Mouse (Mus musculus) cortical plate, adult 2 months (tissue): ENCODE results near the gene Ssr4. TPM values are rescaled to one million over a fixed set of nuclear protein-coding genes. Genes with fewer than 3 reads are reported as not detected.
A peak's percentile ranks its signal among the peaks of the same experiment; 100 is the strongest.

ENCODE experiments used
- H3K27ac ChIP-seq: fragments of 200-500 bp; 2 replicates; pipeline ENCODE4 v1.5.1; 2012; ENCODE audit warnings: low read length, control low read depth, inconsistent platforms; ENCODE audit not compliant: insufficient read depth
- H3K4me1 ChIP-seq: fragments of 200-500 bp; 2 replicates; pipeline ENCODE4 v1.6.1; 2011; ENCODE audit warnings: low read length; ENCODE audit not compliant: control insufficient read depth, insufficient read depth
- H3K4me3 ChIP-seq: fragments of 200-500 bp; 2 replicates; pipeline ENCODE4 v1.5.1; 2011; ENCODE audit warnings: mild to moderate bottlenecking, low read length, control low read depth; ENCODE audit not compliant: insufficient read depth
- CTCF ChIP-seq: fragments of 200-500 bp; IDR thresholded peaks from 2 replicates; pipeline ENCODE4 v1.5.1; 2011; ENCODE audit warnings: mild to moderate bottlenecking, control low read depth, low read length; ENCODE audit not compliant: insufficient read depth; ENCODE audit errors: extremely low read depth
- POLR2A ChIP-seq: fragments of 200-500 bp; IDR thresholded peaks from 2 replicates; pipeline ENCODE4 v1.6.1; 2011; ENCODE audit warnings: mild to moderate bottlenecking, low read length, control low read depth; ENCODE audit not compliant: insufficient read depth; ENCODE audit errors: extremely low read depth
- polyA plus RNA-seq: library from polyadenylated mRNA; depleted of rRNA; stranded (reverse); fragments of >200 nt; gene quantifications from 2 replicates; pipeline ENCODE4 v1.2.3, GENCODE M21; 2012; rRNA removed

Ssr4 gene
- polyA plus RNA-seq, 1 experiment, result 148 TPM

- TF ChIP-seq CTCF (no peak), POLR2A (no peak)
- Histone ChIP-seq H3K4me3 (no peak overlapping the region), H3K4me1 (no peaks in the 10 kb centered on the region; the same call in 1 of the 2 replicates), H3K27ac (no peak overlapping the region)
Measured at GRCm38 (mm10) chrX:73805814-73806213, 19.0 kb downstream of the Ssr4 start.

DNA sequence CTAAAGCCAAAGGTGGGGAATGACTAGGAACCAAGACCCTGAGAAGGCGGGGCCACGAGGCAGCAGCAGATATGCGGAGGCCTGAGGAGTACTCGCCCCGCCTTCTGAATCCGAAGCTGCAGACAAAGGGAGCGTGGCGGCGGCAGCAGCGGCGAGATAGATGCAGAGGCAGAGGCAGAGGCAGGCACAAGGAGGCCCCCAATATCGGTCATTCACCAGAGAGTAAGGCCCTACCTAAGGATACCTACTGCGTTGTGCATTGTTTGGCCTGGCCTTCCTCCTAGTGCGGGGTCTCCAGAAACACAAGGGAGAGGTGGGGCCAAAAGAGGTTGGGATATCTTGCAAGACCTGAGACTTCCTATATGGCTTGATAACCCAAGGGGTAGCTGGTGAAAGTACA is 28.2 kb downstream of the Ssr4 start:
- no peak overlapping the region for H3K4me3 ChIP-seq

DNA sequence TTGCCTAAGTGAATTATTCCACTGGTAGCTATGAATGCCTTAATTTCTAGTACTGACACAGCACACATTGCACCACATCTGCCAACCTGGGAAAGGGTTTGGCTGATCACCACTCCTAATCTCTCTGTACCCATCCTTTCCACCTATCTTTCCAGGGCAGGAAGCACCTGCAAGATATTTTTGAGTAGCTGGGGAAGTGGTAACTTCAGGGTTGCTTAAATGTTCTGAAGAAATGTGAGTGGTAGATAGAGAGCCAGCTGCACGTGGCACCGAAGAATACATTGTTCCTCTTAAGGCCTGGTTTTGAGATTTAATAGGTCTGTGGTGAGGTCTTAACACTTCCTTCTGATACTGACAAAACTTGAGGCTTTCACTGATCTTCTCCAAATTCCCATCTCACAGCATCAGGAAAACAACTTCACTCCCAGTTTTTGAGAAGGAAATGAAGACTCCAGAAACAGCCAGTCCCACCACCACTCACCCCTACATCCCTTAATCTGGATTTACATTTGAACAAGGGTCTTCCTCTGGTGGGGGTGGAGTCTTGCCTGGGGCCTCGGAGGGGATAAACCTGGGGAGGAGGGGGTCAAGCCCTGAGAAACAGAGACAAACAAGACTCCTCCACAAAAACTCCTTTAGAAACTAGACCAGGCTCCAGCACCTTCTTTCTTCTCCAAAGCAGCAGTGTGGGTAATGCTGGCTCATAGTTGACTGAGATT is 29.9 kb downstream of the Ssr4 start:
- TF ChIP-seq CTCF (no peak), POLR2A (no peak)
- no peak overlapping the region for H3K4me3 ChIP-seq
- no peaks in the 10 kb centered on the region for H3K4me1 ChIP-seq
- no peak overlapping the region for H3K27ac ChIP-seq

More for the DNA sequence above, 28.2 kb downstream of the Ssr4 start:
- Histone ChIP-seq H3K4me1 (no peaks in the 10 kb centered on the region), H3K27ac (no peak overlapping the region)
- TF ChIP-seq CTCF, result no peak
- TF ChIP-seq POLR2A, result no peak

DNA sequence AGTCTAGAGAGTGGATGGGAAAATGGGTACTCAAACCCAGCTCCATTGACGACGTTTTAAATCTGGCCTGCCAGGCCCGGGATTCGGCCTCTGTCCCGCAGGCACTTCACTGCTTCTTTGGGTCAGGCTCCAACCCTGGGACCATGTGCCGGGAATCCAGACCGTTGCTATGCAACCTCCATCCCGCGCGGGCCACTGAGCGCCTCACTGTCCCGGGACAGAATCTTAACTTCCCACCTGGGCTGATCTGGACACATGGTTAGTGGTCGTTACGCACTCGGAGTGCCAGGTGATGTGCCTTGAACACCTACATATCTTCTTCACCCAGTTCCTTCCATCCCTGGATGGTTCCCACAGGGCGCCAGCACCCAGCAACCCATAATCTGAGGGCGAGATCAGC is 36.9 kb downstream of the Ssr4 start:
- no peaks in the 10 kb centered on the region for H3K4me1 ChIP-seq
- peak overlapping the region; percentile 81 for H3K4me3 ChIP-seq
- TF ChIP-seq POLR2A (no peak), CTCF (no peak)
- no peak overlapping the region for H3K27ac ChIP-seq

DNA sequence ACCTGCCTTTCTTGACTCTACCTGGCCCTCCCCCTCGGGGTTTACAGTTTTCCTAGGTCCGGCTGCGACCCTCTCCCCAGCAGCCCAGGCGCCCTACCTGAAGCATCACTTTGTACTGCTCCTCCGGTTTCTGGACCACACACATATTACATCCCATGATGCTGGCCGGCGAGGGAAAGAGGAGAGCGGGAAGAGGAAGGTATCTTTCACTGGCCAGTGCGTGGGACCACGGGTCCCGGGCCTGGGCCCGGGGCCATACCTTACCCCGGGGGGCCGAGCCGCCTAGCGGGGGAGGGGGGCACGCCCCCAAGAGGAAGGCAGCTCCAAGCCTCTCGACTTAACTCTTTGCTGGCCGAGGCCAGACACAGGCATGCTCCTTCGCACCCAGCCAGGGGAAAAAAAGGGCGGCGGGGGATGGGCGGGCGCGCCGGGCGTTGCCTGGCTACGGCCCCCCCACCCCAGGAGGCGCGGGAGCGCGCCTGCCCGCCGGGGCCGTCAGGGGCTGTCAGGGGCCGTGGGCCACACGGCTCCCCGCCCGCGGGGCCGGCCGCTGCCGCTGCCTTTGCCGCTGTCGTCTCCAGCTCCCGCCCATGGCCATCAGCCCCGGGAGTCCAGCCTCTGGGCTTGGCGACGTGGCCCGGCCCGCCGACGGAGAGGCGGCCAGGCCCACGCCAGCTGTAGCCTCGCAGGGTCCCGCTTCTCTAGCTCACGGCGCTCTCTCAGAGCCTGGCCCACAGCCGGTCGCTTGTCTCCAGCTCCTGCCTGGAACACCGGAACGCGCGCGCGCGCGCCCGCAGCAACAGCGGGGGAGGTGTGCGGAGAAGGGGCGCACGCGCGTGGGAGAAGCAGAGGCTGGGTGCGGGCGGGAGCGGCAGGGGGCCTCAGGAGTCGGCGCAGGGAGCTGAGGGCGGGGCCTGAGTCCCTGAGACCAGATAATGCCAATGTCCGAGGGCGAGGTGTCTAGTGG is 37.6 kb downstream of the Ssr4 start, which contains the start of gene Pdzd4:
TSS of gene Pdzd4 (minus strand) at position 785 of the 967 bp plus-strand sequence.
- TF ChIP-seq POLR2A, result no peak
- H3K4me3 ChIP-seq, result peak within 1 kb of the TSS; percentile 81
- peak within 1 kb of the TSS; percentile 98 for H3K27ac ChIP-seq
- no peaks in the 10 kb centered on the region for H3K4me1 ChIP-seq

DNA sequence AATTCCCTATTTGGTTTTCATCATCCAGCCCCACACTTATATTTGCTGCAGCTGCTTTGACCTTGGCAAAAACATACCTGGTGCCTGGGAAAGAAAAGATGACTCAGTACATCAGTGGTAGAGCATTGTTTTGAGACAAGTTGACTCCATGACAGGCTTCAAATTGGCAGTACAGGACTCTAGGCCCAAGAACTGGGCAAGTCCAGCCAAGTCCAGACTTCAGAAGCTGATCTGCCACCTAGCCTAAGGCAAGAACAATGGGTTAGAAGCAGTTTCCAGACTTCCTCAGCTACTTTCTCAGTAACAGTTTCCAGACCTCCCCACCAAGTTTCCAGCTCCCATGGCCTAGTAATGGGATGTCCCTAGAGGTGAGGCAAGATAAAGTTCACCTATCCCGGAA is 48.9 kb downstream of the Ssr4 start:
- Histone ChIP-seq H3K27ac (no peak overlapping the region), H3K4me1 (no peaks in the 10 kb centered on the region), H3K4me3 (no peak overlapping the region)
- TF ChIP-seq POLR2A (no peak), CTCF (no peak)

DNA sequence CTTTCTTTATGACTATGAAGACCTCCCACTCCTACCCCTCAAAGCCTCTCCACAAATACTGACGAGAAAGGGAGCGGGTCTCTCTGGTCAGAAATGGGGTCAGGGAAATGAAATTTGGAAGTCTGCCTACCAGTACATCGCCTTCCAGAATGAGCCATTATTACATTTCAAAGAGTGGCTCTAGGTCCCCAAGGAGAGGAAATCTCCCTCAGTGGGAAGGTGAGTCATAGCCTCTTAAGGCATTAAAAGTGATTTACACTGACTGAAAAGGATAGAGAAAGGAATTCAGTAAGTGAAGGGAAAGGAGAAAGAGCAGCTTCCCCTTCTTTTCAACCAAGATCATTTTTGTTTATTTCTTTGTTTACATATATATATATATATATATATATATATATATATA is 49.9 kb downstream of the Ssr4 start:
- no peaks in the 10 kb centered on the region for H3K4me1 ChIP-seq
- no peak overlapping the region for H3K4me3 ChIP-seq
- no peak overlapping the region for H3K27ac ChIP-seq
- TF ChIP-seq POLR2A (no peak), CTCF (no peak)

Other genes with a start within 250 kb of the Ssr4 start
- 0.81 and 1.2 TPM in 2 replicates for gene Dusp9, start 147.6 kb upstream of the Ssr4 start, polyA plus RNA-seq
- gene Pnck, start 126.9 kb upstream of the Ssr4 start, polyA plus RNA-seq, result 90.2 and 98.5 TPM in 2 replicates
- gene Slc6a8, start 113.9 kb upstream of the Ssr4 start, polyA plus RNA-seq, result 111 and 134 TPM in 2 replicates
- gene Bcap31, start 70.9 kb upstream of the Ssr4 start, polyA plus RNA-seq, result 85.8 and 88.1 TPM in 2 replicates
- 16.6 and 16.9 TPM in 2 replicates for gene Abcd1, start 70.4 kb upstream of the Ssr4 start, polyA plus RNA-seq
- 17.3 and 20.3 TPM in 2 replicates for gene Plxnb3, start 29.9 kb upstream of the Ssr4 start, polyA plus RNA-seq
- gene Srpk3, start 12.6 kb upstream of the Ssr4 start, polyA plus RNA-seq, result 21.1 and 23.5 TPM in 2 replicates
- gene Idh3g, start 131 bp upstream of the Ssr4 start, polyA plus RNA-seq, result 609 and 638 TPM in 2 replicates
- gene Pdzd4, start 37.9 kb downstream of the Ssr4 start, polyA plus RNA-seq, result 86.2 and 93.6 TPM in 2 replicates
- gene Avpr2, start 105.1 kb downstream of the Ssr4 start, polyA plus RNA-seq, result not detected in 2 replicates
- gene L1cam, start 109.1 kb downstream of the Ssr4 start, polyA plus RNA-seq, result 91.8 and 97.1 TPM in 2 replicates
- 6.5 and 7.9 TPM in 2 replicates for gene Arhgap4, start 134.8 kb downstream of the Ssr4 start, polyA plus RNA-seq
- gene Naa10, start 134.9 kb downstream of the Ssr4 start, polyA plus RNA-seq, result 74.5 and 80.4 TPM in 2 replicates
- 6.7 and 8.7 TPM in 2 replicates for gene Renbp, start 143.8 kb downstream of the Ssr4 start, polyA plus RNA-seq
- gene Hcfc1, start 179.3 kb downstream of the Ssr4 start, polyA plus RNA-seq, result 33.1 and 33.3 TPM in 2 replicates
- 80.8 and 94.9 TPM in 2 replicates for gene Irak1, start 236.9 kb downstream of the Ssr4 start, polyA plus RNA-seq